26 mouse cellular contexts compared by ENCODE assay signal in genomic region chr9:30916266-30916968, GRCm38 (mm10). TPM values are rescaled to one million over a fixed set of nuclear protein-coding genes. Genes with fewer than 3 reads are reported as not detected.
A peak's percentile ranks its signal among the peaks of the same experiment; 100 is the strongest.
DNase-seq lines count a peak whose midpoint lies in the region; ATAC-seq and TF ChIP-seq lines count a peak whose summit lies in the region.
"Had no signal": no experiment of that assay in that cellular context is flagged by ENCODE, and none has a peak within 500 bp of the region (broad histone marks: within the 10 kb centered on the region; RNA-seq: fewer than 3 reads in every experiment).

No protein-coding gene starts in this region.

- TF ChIP-seq CTCF in stomach, postnatal 0 days (IDR thresholded peaks at IDR 0.05; ENCODE audit: low read depth): no peak

- H3K9me3 ChIP-seq in stomach, embryonic 15.5 days: no peaks in the 10 kb centered on the region
- no peaks in the 10 kb centered on the region for H3K9me3 ChIP-seq in stomach, postnatal 0 days (ENCODE audit: control insufficient read depth, low read length)
- H3K9me3 ChIP-seq: embryonic facial prominence, embryonic 15.5 days; forebrain, embryonic 10.5 days; heart, embryonic 12.5 days; hindbrain, embryonic 10.5 days; intestine, embryonic 15.5 days; midbrain, embryonic 13.5 days had no signal

- peaks cover under 1% of the 10 kb centered on the region; the same call in 1 of the 2 replicates for H3K27me3 ChIP-seq in stomach, embryonic 15.5 days (replicated peaks)
- no peaks in the 10 kb centered on the region for H3K27me3 ChIP-seq in stomach, postnatal 0 days (ENCODE audit: control insufficient read depth, insufficient read depth, low read length)
- H3K27me3 ChIP-seq: heart, embryonic 12.5 days had no signal

- H3K9ac ChIP-seq in stomach, embryonic 15.5 days: no peak overlapping the region
- H3K9ac ChIP-seq in stomach, postnatal 0 days (ENCODE audit: low read length): no peak overlapping the region
- H3K9ac ChIP-seq: embryonic facial prominence, embryonic 15.5 days; heart, embryonic 12.5 days; intestine, embryonic 15.5 days; liver, embryonic 14.5 days; lung, embryonic 14.5 days; midbrain, embryonic 13.5 days had no signal

- no peaks in the 10 kb centered on the region for H3K36me3 ChIP-seq in stomach, embryonic 15.5 days
- H3K36me3 ChIP-seq in stomach, postnatal 0 days (ENCODE audit: control insufficient read depth, insufficient read depth, low read length): no peaks in the 10 kb centered on the region
- H3K36me3 ChIP-seq: embryonic facial prominence, embryonic 15.5 days; hindbrain, embryonic 10.5 days; intestine, embryonic 15.5 days; midbrain, embryonic 13.5 days had no signal

- ATAC-seq in stomach, embryonic 15.5 days (ENCODE audit: insufficient read depth, low FRiP score, low read depth): no peak
- no peak for ATAC-seq in stomach, postnatal 0 days (ENCODE audit: low FRiP score, low TSS enrichment)
- ATAC-seq: forebrain, embryonic 16.5 days; hindbrain, embryonic 16.5 days; intestine, embryonic 15.5 days; midbrain, embryonic 13.5 days had no signal

- H3K4me3 ChIP-seq in stomach, embryonic 15.5 days (replicated peaks): no peak overlapping the region
- H3K4me3 ChIP-seq in stomach, postnatal 0 days (ENCODE audit: low read depth, low read length): no peak overlapping the region
- H3K4me3 ChIP-seq: embryonic facial prominence, embryonic 15.5 days; forebrain, embryonic 10.5 days; heart, embryonic 12.5 days; hindbrain, embryonic 10.5 days; intestine, embryonic 15.5 days; midbrain, embryonic 13.5 days had no signal

- H3K4me2 ChIP-seq in stomach, embryonic 15.5 days: 0 out of 2 replicates have a peak overlapping the region, but pooled peaks have one; percentile 10
- no peak overlapping the region for H3K4me2 ChIP-seq in stomach, postnatal 0 days (replicated peaks; ENCODE audit: low read depth)
- H3K4me2 ChIP-seq: embryonic facial prominence, embryonic 15.5 days; heart, embryonic 12.5 days; intestine, embryonic 15.5 days; lung, embryonic 14.5 days; midbrain, embryonic 13.5 days had no signal

- peak; percentile 49 for DNase-seq in kidney, adult 9 months
- DNase-seq in kidney, adult 11 months: no peak
- no peak for DNase-seq in stomach, postnatal 0 days (ENCODE audit: low spot score)
- DNase-seq in kidney, postnatal 25 days: peak; percentile 67 to 76
- DNase-seq in left cerebral cortex, adult 11 months (ENCODE audit: low spot score): no peak
- no peak for DNase-seq in B cell, adult 2 months
- DNase-seq: adrenal gland, postnatal 14 days; cerebellum, adult 2 months; cerebellum, postnatal 25 days; embryo, embryonic 11 days; heart, adult 11 months; heart, postnatal 10 days; lung, embryonic 14.5 days; retina, postnatal 1 day; thymus, adult 18-20 months; thymus, postnatal 36 days had no signal

- TF ChIP-seq EP300 in stomach, postnatal 0 days (optimal IDR thresholded peaks at IDR 0.05): no peak

- 57% methylated on average over 6 of the region's 6 CpGs for WGBS in stomach, embryonic 15.5 days
- WGBS in stomach, postnatal 0 days: 55% methylated on average over 6 of the region's 6 CpGs

- peaks cover 12% of the 10 kb centered on the region for H3K4me1 ChIP-seq in stomach, embryonic 15.5 days
- H3K4me1 ChIP-seq in stomach, postnatal 0 days (replicated peaks; ENCODE audit: control insufficient read depth, insufficient read depth): peaks cover 2% of the 10 kb centered on the region

- H3K27ac ChIP-seq in stomach, embryonic 15.5 days: no peak overlapping the region
- no peak overlapping the region for H3K27ac ChIP-seq in stomach, postnatal 0 days (replicated peaks)
- H3K27ac ChIP-seq: embryonic facial prominence, embryonic 15.5 days; forebrain, embryonic 10.5 days; hindbrain, embryonic 10.5 days; intestine, embryonic 15.5 days; liver, embryonic 14.5 days; midbrain, embryonic 13.5 days had no signal

RNA-seq across cellular contexts. Expression of gene Adamts15, which starts 5.8 kb away (rescaled TPM):
- polyA plus RNA-seq in stomach, embryonic 15.5 days (2015; fragmentation: Nextera tagmentation; extraction: Ambion mirVana): 8.5 and 10.4 TPM in 2 replicates
- polyA plus RNA-seq in stomach, postnatal 0 days (2015; fragmentation: Nextera tagmentation; extraction: Ambion mirVana): 1.9 and 2.6 TPM in 2 replicates

RNA-seq across cellular contexts. Expression of gene Adamts8, which starts 25.9 kb away (rescaled TPM):
- polyA plus RNA-seq in stomach, embryonic 15.5 days (2015; fragmentation: Nextera tagmentation; extraction: Ambion mirVana): 9.6 and 10.5 TPM in 2 replicates
- 7.8 and 8.8 TPM in 2 replicates for polyA plus RNA-seq in stomach, postnatal 0 days (2015; fragmentation: Nextera tagmentation; extraction: Ambion mirVana)

Comparison
In these comparisons a context has a peak if more than half of its experiments do, and no peak if none do; other contexts are left out.
1. DNase-seq: peak in kidney, adult 9 months (single experiment) and kidney, postnatal 25 days (2 of 2); none in kidney, adult 11 months (single experiment), stomach, postnatal 0 days (single experiment), left cerebral cortex, adult 11 months (single experiment) and B cell, adult 2 months (0 of 2).